Mouse (Mus musculus): Measurements from ENCODE around the gene H2afy. TPM values are rescaled to one million over a fixed set of nuclear protein-coding genes. Genes with fewer than 3 reads are reported as not detected.

The H2afy gene
- 286 TPM for total RNA-seq (2023)

GRCm38 (mm10) chr13:56136200-56136599 lies at the start of gene H2afy:
Gene H2afy, minus strand, starts transcription at chr13:56136361.

GRCm38 (mm10) chr13:56178416-56179035 lies 42.4 kb upstream of the H2afy start, which contains the start of gene Tifab:
Gene Tifab, minus strand, starts transcription at chr13:56178885.

Other genes with a start within 250 kb of the H2afy start
- gene Tifab, start 42.5 kb upstream of the H2afy start, total RNA-seq (2023), result 1.6 TPM
- gene Neurog1, start 115.8 kb upstream of the H2afy start, total RNA-seq (2023), result not detected
- gene Cxcl14, start 160.2 kb upstream of the H2afy start, total RNA-seq (2023), result not detected

Measured in CD4-positive naive resting alpha-beta T cell, adult 76 days (primary cell).